Mouse (Mus musculus) liver, embryonic 14.5 days (tissue): ENCODE data around the gene Aplnr. TPM values are rescaled to one million over a fixed set of nuclear protein-coding genes. Genes with fewer than 3 reads are reported as not detected.

ENCODE experiments used
- ATAC-seq: fragments of 200-750 bp; cut with Nextera tagmentation; 2 replicates; pipeline ENCODE4 v1.8.0; 2017; ENCODE audit warnings: moderate number of reproducible peaks, mild to moderate bottlenecking, moderate library complexity; ENCODE audit not compliant: insufficient read depth
- DNase-seq, 3 experiments: peaks; one replicate each; pipeline ENCODE4 v3.0.0-alpha.2; 2012 to 2013; ENCODE audit warnings: low read depth in 3 of 3, low spot score in 3 of 3
- H3K27ac ChIP-seq: fragments of 300-500 bp; sonication (generic); 2 replicates; pipeline ENCODE4 v1.5.1; 2014; ENCODE audit warnings: moderate library complexity, mild to moderate bottlenecking, control low read depth, inconsistent platforms
- H3K27me3 ChIP-seq: fragments of 300-500 bp; sonication (generic); 2 replicates; pipeline ENCODE4 v1.6.1; 2014; ENCODE audit warnings: mild to moderate bottlenecking, low read length, moderate library complexity; ENCODE audit not compliant: control insufficient read depth, insufficient read depth
- H3K36me3 ChIP-seq: fragments of 300-500 bp; sonication (generic); replicated peaks from 2 replicates; pipeline ENCODE4 v1.6.1; 2014; ENCODE audit warnings: low read depth; ENCODE audit not compliant: control insufficient read depth, insufficient read depth
- H3K4me1 ChIP-seq, 2 experiments: fragments of 200-500 bp in 1 of 2; fragments of 300-500 bp in 1 of 2; sonication (generic) in 1 of 2; replicated peaks; 2 replicates each; pipeline ENCODE4 v1.6.1; 2012 to 2014; ENCODE audit warnings: antibody characterized with exemption in 1 of 2, inconsistent platforms in 1 of 2, low read length in 1 of 2; ENCODE audit not compliant: control insufficient read depth in 2 of 2, insufficient read depth in 2 of 2
- H3K4me2 ChIP-seq: fragments of 300-500 bp; sonication (generic); 2 replicates; pipeline ENCODE4 v1.6.1; 2014; ENCODE audit warnings: low read depth, mild to moderate bottlenecking, control low read depth, moderate library complexity
- H3K4me3 ChIP-seq, 2 experiments: fragments of 200-500 bp in 1 of 2; fragments of 300-500 bp in 1 of 2; sonication (generic) in 1 of 2; 2 replicates each; pipeline ENCODE4 v1.5.1; 2012 to 2014; ENCODE audit warnings: low read depth in 2 of 2, low read length in 2 of 2, mild to moderate bottlenecking in 2 of 2, control low read depth in 1 of 2, inconsistent platforms in 1 of 2, moderate library complexity in 1 of 2; ENCODE audit not compliant: insufficient read depth in 1 of 2
- H3K9ac ChIP-seq: fragments of 300-500 bp; sonication (generic); replicated peaks from 2 replicates; pipeline ENCODE4 v1.6.1; 2014; ENCODE audit warnings: mild to moderate bottlenecking, control low read depth, moderate library complexity
- H3K9me3 ChIP-seq: fragments of 300-500 bp; sonication (generic); 2 replicates; pipeline ENCODE4 v1.6.1; 2016; ENCODE audit warnings: low read length, mixed read lengths; ENCODE audit not compliant: control insufficient read depth
- CTCF ChIP-seq: IDR thresholded peaks from 2 replicates; pipeline ENCODE4 v1.5.1; 2016; ENCODE audit warnings: antibody characterized with exemption, low read depth, control low read depth
- EP300 ChIP-seq: IDR thresholded peaks from 2 replicates; pipeline ENCODE4 v1.6.1; 2016; ENCODE audit warnings: antibody characterized with exemption, low read depth
- WGBS: fragments of 180-500 bp; shearing (Covaris S2); extraction: QIAGEN DNeasy Blood & Tissue Kit; methylation state at CpG from one replicate; pipeline ENCODE4 v1.1.7; 2014; ENCODE audit not compliant: insufficient replicate concordance; 5-methylcytosine and 5-hydroxymethylcytosine counted together
- polyA plus RNA-seq, 2 experiments: library from polyadenylated mRNA; depleted of rRNA in 1 of 2; stranded (reverse) in 1 of 2; unstranded in 1 of 2; fragments of >200 nt; fragmentation: Nextera tagmentation in 1 of 2; extraction: Ambion mirVana in 1 of 2; gene quantifications; 2 replicates each; pipeline versions ENCODE4 v1.2.1 to v1.2.3; 2012 to 2014

The Aplnr gene
- polyA plus RNA-seq, 2 experiments: 0.76 to 0.88 TPM

- WGBS: 10% methylated on average over 10 of the region's 10 CpGs
- peaks cover 0 to 3% of the 10 kb centered on the region in 2 experiments; a peak in 1 of 4 replicates for H3K4me1 ChIP-seq
- no peak overlapping the region for H3K9ac ChIP-seq
- no peak overlapping the region for H3K4me2 ChIP-seq
- no peaks in the 10 kb centered on the region for H3K9me3 ChIP-seq
- H3K27me3 ChIP-seq: peaks cover 3% of the 10 kb centered on the region; the same call in 1 of the 2 replicates
- no peak overlapping the region for H3K27ac ChIP-seq
- no peak for TF ChIP-seq CTCF
- TF ChIP-seq EP300: no peak
- no peaks in the 10 kb centered on the region for H3K36me3 ChIP-seq
- DNase-seq (no peak), ATAC-seq (no peak)
- no peak overlapping the region for H3K4me3 ChIP-seq
Observed at GRCm38 (mm10) chr2:85137601-85138140, 1.6 kb downstream of the Aplnr start.

GRCm38 (mm10) chr2:85138143-85138542, 2.1 kb downstream of the Aplnr start:
- no peak overlapping the region for H3K27ac ChIP-seq
- TF ChIP-seq EP300: no peak
- no peak for TF ChIP-seq CTCF
- ATAC-seq: no peak
- no peak overlapping the region for H3K4me2 ChIP-seq
- H3K4me1 ChIP-seq: peaks cover 0 to 2% of the 10 kb centered on the region in 2 experiments; a peak in 1 of 4 replicates
- H3K27me3 ChIP-seq: peaks cover 3% of the 10 kb centered on the region; the same call in 1 of the 2 replicates
- no peak for DNase-seq
- WGBS: 14% methylated on average over 2 of the region's 2 CpGs
- no peak overlapping the region for H3K4me3 ChIP-seq
- no peaks in the 10 kb centered on the region for H3K36me3 ChIP-seq
- H3K9me3 ChIP-seq: no peaks in the 10 kb centered on the region
- H3K9ac ChIP-seq: no peak overlapping the region

GRCm38 (mm10) chr2:85139393-85139792, 3.4 kb downstream of the Aplnr start:
- Histone ChIP-seq H3K27ac (no peak overlapping the region), H3K27me3 (peaks cover 3% of the 10 kb centered on the region; the same call in 1 of the 2 replicates), H3K4me2 (no peak overlapping the region), H3K9ac (no peak overlapping the region), H3K9me3 (no peaks in the 10 kb centered on the region), H3K4me3 (no peak overlapping the region), H3K36me3 (no peaks in the 10 kb centered on the region), H3K4me1 (peaks cover 0 to 2% of the 10 kb centered on the region in 2 experiments; a peak in 1 of 4 replicates)
- WGBS: 27% methylated on average over 4 of the region's 4 CpGs
- TF ChIP-seq CTCF (no peak), EP300 (no peak)
- ATAC-seq (no peak), DNase-seq (no peak)

GRCm38 (mm10) chr2:85139846-85140245, 3.8 kb downstream of the Aplnr start:
- no peak for TF ChIP-seq CTCF
- no peak for TF ChIP-seq EP300
- DNase-seq (no peak), ATAC-seq (no peak)
- Histone ChIP-seq H3K4me1 (peaks cover 0 to 2% of the 10 kb centered on the region in 2 experiments; a peak in 1 of 4 replicates), H3K27me3 (peaks cover 3% of the 10 kb centered on the region; the same call in 1 of the 2 replicates), H3K27ac (no peak overlapping the region), H3K9ac (no peak overlapping the region), H3K36me3 (no peaks in the 10 kb centered on the region), H3K4me3 (no peak overlapping the region), H3K9me3 (no peaks in the 10 kb centered on the region), H3K4me2 (no peak overlapping the region)
- WGBS: 51% methylated on average over 7 of the region's 7 CpGs

- H3K9me3 ChIP-seq: no peaks in the 10 kb centered on the region
Observed at GRCm38 (mm10) chr2:85140833-85141232, 4.8 kb downstream of the Aplnr start.

More at GRCm38 (mm10) chr2:85140833-85141232, 4.8 kb downstream of the Aplnr start:
- Histone ChIP-seq H3K4me2 (no peak overlapping the region), H3K9ac (no peak overlapping the region), H3K4me3 (no peak overlapping the region), H3K36me3 (no peaks in the 10 kb centered on the region), H3K27me3 (peaks cover 2% of the 10 kb centered on the region; the same call in 1 of the 2 replicates), H3K27ac (no peak overlapping the region), H3K4me1 (peaks cover 0 to 2% of the 10 kb centered on the region in 2 experiments; a peak in 1 of 4 replicates)
- no peak for TF ChIP-seq EP300
- TF ChIP-seq CTCF: no peak
- no peak for DNase-seq
- no peak for ATAC-seq
